Mouse (Mus musculus) left cerebral cortex, adult 2 months (tissue): Measurements from ENCODE around the gene Map3k4. TPM values are rescaled to one million over a fixed set of nuclear protein-coding genes. Genes with fewer than 3 reads are reported as not detected.
"Not testable (repeated sequence)": the region's sequence is repeated elsewhere in the genome, so short reads cannot be mapped to it uniquely, and the experiment has no call there.

Experiments used
- DNase-seq, 2 experiments: peaks; one replicate each; pipeline ENCODE4 v3.0.0; 2021 to 2022; ENCODE audit warnings: low spot score in 2 of 2, mixed read lengths in 1 of 2; ENCODE audit errors: extremely low spot score in 1 of 2
- H3K27ac ChIP-seq: fragments of 200-600 bp; 2 replicates; pipeline ENCODE4 v1.8.1; 2022
- H3K4me3 ChIP-seq: fragments of 200-600 bp; 2 replicates; pipeline ENCODE4 v1.8.1; 2022
- CTCF ChIP-seq: fragments of 200-600 bp; IDR thresholded peaks from 2 replicates; pipeline ENCODE4 v1.8.1; 2022; ENCODE audit warnings: antibody characterized with exemption, mild to moderate bottlenecking, moderate library complexity
- intact Hi-C: fragments of 180-260 bp; cut with DNase I; formaldehyde crosslinking; loops from one replicate; pipeline ENCODE4 v1.15.1; 2025
- total RNA-seq, 2 experiments: library from RNA; stranded (reverse); gene quantifications; 2 replicates each; pipeline ENCODE4 v1.2.3; 2021

Gene Map3k4
- total RNA-seq, 2 experiments from 2014 or later = 50.0 to 50.2 TPM

DNA sequence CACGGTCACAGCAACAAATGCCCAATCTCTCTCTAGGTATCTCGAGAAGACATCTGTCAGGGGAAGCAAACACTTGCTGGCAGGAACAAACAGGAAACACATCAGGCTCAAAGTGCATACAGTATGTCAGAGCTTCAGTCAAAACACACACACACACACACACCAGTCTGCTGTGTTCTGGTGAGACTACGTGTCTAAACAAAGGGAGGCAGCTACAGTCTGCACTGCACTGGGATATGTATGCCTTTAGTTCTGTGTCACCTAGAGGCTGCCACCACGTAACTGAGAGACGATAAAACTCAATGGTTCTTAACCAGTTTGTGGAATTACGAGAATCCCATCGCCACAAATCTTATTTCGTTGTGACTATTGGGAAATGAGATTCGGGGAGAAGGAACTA is 88.8 kb downstream of the Map3k4 start:
- intact Hi-C loops = no loop called here
- DNase-seq = no peak
- no peak overlapping the region for H3K4me3 ChIP-seq
- H3K27ac ChIP-seq = no peak overlapping the region
- no peak for TF ChIP-seq CTCF

- no peak for DNase-seq
- no peak overlapping the region for H3K27ac ChIP-seq
- intact Hi-C loops = no loop called here
- no peak for TF ChIP-seq CTCF
- no peak overlapping the region for H3K4me3 ChIP-seq
Observed at GRCm38 (mm10) chr17:12228471-12228870, 90.1 kb downstream of the Map3k4 start.

DNA sequence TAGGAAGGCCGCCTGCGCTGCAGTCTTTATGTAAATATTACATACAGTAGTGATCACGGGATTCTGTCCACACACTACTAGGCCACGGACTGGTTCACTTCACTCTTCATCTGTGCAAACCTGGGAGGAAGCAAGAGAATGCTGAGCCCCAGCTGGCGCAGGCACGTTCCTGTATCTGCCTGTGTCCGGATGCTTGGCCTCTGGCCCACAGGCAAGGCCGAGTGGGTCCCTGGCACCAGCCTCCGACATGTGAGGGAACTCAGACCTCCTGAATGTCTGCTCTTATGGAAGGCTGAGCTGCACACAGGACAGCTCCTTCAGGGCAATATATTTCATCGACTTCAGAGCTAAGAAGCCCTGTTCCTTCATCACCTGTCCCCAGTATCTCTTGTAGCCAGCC is 90.6 kb downstream of the Map3k4 start:
- TF ChIP-seq CTCF = no peak
- intact Hi-C loops = no loop called here
- H3K4me3 ChIP-seq = no peak overlapping the region
- no peak overlapping the region for H3K27ac ChIP-seq
- no peak for DNase-seq

- Histone ChIP-seq H3K4me3 (no peak overlapping the region), H3K27ac (no peak overlapping the region)
- DNase-seq = no peak
- TF ChIP-seq CTCF = peak; percentile 56
- intact Hi-C loops = no loop called here
Observed at GRCm38 (mm10) chr17:12226551-12226950, 92.0 kb downstream of the Map3k4 start.

DNA sequence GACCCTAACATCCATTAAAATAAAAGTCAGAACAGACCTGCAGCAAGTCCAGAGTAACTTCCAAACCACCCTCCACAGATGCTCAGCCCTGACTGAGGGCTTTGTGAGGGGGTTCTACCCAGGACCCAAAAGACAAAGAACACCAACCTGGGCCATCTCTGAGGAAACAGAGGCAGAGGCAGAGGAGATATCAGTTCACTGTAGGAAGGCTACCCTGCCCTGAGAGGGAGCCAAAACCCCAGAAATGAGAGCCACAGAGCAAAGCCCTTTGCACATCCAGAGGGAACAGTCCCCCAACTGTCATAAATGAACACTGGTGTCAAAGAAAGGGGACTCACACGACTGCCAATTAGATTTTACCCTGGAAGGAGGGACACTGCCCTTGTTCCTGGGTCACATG is 93.4 kb downstream of the Map3k4 start:
- DNase-seq = no peak
- Histone ChIP-seq H3K4me3 (no peak overlapping the region), H3K27ac (no peak overlapping the region)
- intact Hi-C loops = loop anchor here (2.0 kb wide), 1 partner anchor 142 kb away; no protein-coding TSS in a partner anchor
- peak; percentile 13 for TF ChIP-seq CTCF

- intact Hi-C loops = loop anchor here (2.0 kb wide), 1 partner anchor 142 kb away; no protein-coding TSS in a partner anchor
- H3K4me3 ChIP-seq, H3K27ac ChIP-seq, DNase-seq: not testable (repeated sequence)
Observed at GRCm38 (mm10) chr17:12224551-12224950, 94.0 kb downstream of the Map3k4 start.

DNA sequence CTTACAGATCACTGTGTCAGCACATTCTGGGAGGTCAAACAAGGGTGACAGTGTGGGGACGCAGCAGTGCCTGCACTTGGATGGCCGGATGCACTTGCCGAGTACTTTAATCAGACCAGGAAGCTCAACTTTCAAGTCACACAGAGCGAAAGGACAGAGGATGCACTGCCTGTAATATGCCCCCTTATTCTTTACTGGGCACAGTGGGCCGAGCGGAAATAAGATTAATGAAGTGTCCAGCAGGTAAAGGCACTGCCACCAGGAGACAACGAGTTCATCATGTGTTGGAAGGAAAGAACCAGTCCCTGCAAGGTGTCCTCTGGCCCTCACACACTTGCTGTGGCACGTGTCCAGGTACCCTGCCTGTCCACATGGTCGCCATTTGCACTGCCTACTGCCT is 94.5 kb downstream of the Map3k4 start:
- DNase-seq = no peak
- intact Hi-C loops = loop anchor here (2.0 kb wide), 1 partner anchor 143 kb away; no protein-coding TSS in a partner anchor
- peak overlapping the region; percentile 40; the same call in 1 of the 2 replicates for H3K27ac ChIP-seq
- no peak for TF ChIP-seq CTCF
- no peak overlapping the region for H3K4me3 ChIP-seq

DNA sequence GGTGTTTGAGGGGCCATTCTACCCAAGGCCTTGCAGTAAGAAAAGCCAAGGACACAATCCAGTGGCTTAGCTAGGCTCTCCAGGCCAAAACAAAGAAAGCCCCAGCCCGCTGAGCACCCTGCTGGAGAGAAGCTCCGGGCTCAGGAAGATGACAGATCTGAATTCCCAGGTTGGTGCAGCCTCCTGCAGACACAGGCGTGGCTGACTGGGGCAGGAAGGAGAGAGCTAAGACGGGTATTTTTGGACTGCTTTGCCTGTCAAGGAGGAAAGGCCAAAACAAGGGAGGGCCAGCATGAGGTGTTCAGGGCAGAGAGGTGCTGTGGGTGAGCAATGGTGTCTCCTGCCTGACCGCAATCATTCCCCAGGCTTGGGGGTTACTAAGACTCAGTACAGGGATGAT is 94.9 kb downstream of the Map3k4 start:
- H3K27ac ChIP-seq = peak overlapping the region; percentile 40; the same call in 1 of the 2 replicates
- no peak for DNase-seq
- H3K4me3 ChIP-seq = no peak overlapping the region
- TF ChIP-seq CTCF = no peak; the same call in 1 of the 2 replicates
- intact Hi-C loops = loop anchor here (2.0 kb wide), 1 partner anchor 143 kb away; no protein-coding TSS in a partner anchor

- peak in 1 of 2 experiments; percentile 45 for DNase-seq
- no peak overlapping the region for H3K4me3 ChIP-seq
- intact Hi-C loops = no loop called here
- no peak for TF ChIP-seq CTCF
- H3K27ac ChIP-seq = peak overlapping the region; percentile 28; the same call in 1 of the 2 replicates
Observed at GRCm38 (mm10) chr17:12221926-12222325, 96.7 kb downstream of the Map3k4 start.

- intact Hi-C loops = no loop called here
- H3K4me3 ChIP-seq = no peak overlapping the region
- no peak for DNase-seq
Observed at GRCm38 (mm10) chr17:12216224-12216623, 102.4 kb downstream of the Map3k4 start.

GRCm38 (mm10) chr17:12213430-12213829 is 105.2 kb downstream of the Map3k4 start:
- no peak for DNase-seq
- H3K27ac ChIP-seq = no peak overlapping the region; the same call in 1 of the 2 replicates
- no peak overlapping the region for H3K4me3 ChIP-seq
- TF ChIP-seq CTCF = no peak
- intact Hi-C loops = loop anchor here (2.0 kb wide), 1 partner anchor 95 kb away; the partner anchor contains the start of gene Agpat4

More at GRCm38 (mm10) chr17:12216224-12216623, 102.4 kb downstream of the Map3k4 start:
- H3K27ac ChIP-seq = no peak overlapping the region
- TF ChIP-seq CTCF = no peak

DNA sequence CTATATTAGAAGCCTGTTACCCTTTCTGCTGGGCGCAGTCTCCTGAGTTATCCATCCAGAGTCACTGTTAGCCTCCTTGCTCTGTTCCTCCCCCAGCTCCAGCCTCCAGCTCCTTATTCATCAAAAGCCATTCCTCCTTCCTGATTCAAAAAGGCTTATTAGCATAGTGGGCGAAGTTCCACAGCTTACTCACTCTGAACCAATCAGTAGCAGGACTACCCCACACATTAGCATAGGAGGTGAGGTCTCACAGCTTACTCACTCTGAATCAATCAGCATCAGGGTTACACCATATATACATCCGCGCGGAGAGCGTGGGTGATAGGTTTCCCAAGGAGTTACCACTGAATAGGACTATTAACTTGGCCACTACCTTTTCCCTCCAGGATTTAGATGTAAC is 106.3 kb downstream of the Map3k4 start:
- peak; percentile 43 to 54 for DNase-seq
- no peak for TF ChIP-seq CTCF
- peak overlapping the region; percentile 25; the same call in 1 of the 2 replicates for H3K27ac ChIP-seq
- H3K4me3 ChIP-seq = no peak overlapping the region
- intact Hi-C loops = loop anchor here (2.0 kb wide), 1 partner anchor 94 kb away; the partner anchor contains the start of gene Agpat4

- DNase-seq = no peak
- intact Hi-C loops = loop anchor here (2.0 kb wide), 1 partner anchor 93 kb away; the partner anchor contains the start of gene Agpat4
Observed at GRCm38 (mm10) chr17:12211890-12212289, 106.7 kb downstream of the Map3k4 start.

More at GRCm38 (mm10) chr17:12211890-12212289, 106.7 kb downstream of the Map3k4 start:
- TF ChIP-seq CTCF = no peak
- peak overlapping the region; percentile 25; the same call in 1 of the 2 replicates for H3K27ac ChIP-seq
- H3K4me3 ChIP-seq = no peak overlapping the region
